Mouse (Mus musculus): ENCODE measurements at regions not wholly inside any gene's neighbourhood (a gene's known extent, or its start where the extent isn't known, plus 50 kb on each side); places are given as distances from the start of the nearest gene placed in this dataset.

GRCm38 (mm10) chr5:102251076-102251475, 181.4 kb upstream of the Wdfy3 start:
- H3K4me3 ChIP-seq (ENCODE audit: insufficient read depth, low read depth, low read length): 0 out of 2 replicates have a peak overlapping the region, but pooled peaks have one; percentile 7
- H3K4me1 ChIP-seq (ENCODE audit: control insufficient read depth, insufficient read depth, insufficient read length, low read length): no peaks in the 10 kb centered on the region; the same call in none of the 2 replicates
- H3K27ac ChIP-seq (replicated peaks; ENCODE audit: low read depth, low read length): no peak overlapping the region

- H3K27ac ChIP-seq (replicated peaks; ENCODE audit: low read depth, low read length): peak overlapping the region; percentile 23; the same call in 1 of the 2 replicates
Measured at GRCm38 (mm10) chr5:102253786-102254185, 184.1 kb upstream of the Wdfy3 start.

GRCm38 (mm10) chr5:102257104-102257503, 187.4 kb upstream of the Wdfy3 start:
- H3K27ac ChIP-seq (replicated peaks; ENCODE audit: low read depth, low read length): no peak overlapping the region
- H3K4me1 ChIP-seq (ENCODE audit: control insufficient read depth, insufficient read depth, insufficient read length, low read length): no peaks in the 10 kb centered on the region; the same call in none of the 2 replicates

More at GRCm38 (mm10) chr5:102253786-102254185, 184.1 kb upstream of the Wdfy3 start:
- no peaks in the 10 kb centered on the region; the same call in none of the 2 replicates for H3K4me1 ChIP-seq (ENCODE audit: control insufficient read depth, insufficient read depth, insufficient read length, low read length)
- H3K4me3 ChIP-seq (ENCODE audit: insufficient read depth, low read depth, low read length): no peak overlapping the region

GRCm38 (mm10) chr5:102261621-102262020, 191.9 kb upstream of the Wdfy3 start:
- Histone ChIP-seq H3K27ac (replicated peaks; ENCODE audit: low read depth, low read length) (no peak overlapping the region), H3K4me3 (ENCODE audit: insufficient read depth, low read depth, low read length) (no peak overlapping the region), H3K4me1 (ENCODE audit: control insufficient read depth, insufficient read depth, insufficient read length, low read length) (no peaks in the 10 kb centered on the region)

More at GRCm38 (mm10) chr5:102257104-102257503, 187.4 kb upstream of the Wdfy3 start:
- H3K4me3 ChIP-seq (ENCODE audit: insufficient read depth, low read depth, low read length): no peak overlapping the region

- Histone ChIP-seq H3K4me1 (ENCODE audit: control insufficient read depth, insufficient read depth, insufficient read length, low read length) (peaks cover 2% of the 10 kb centered on the region), H3K27ac (replicated peaks; ENCODE audit: low read depth, low read length) (no peak overlapping the region), H3K4me3 (ENCODE audit: insufficient read depth, low read depth, low read length) (no peak overlapping the region)
Measured at GRCm38 (mm10) chr5:102266451-102266850, 196.7 kb upstream of the Wdfy3 start.

GRCm38 (mm10) chr5:102267150-102267549, 197.4 kb upstream of the Wdfy3 start:
- Histone ChIP-seq H3K4me3 (ENCODE audit: insufficient read depth, low read depth, low read length) (no peak overlapping the region), H3K4me1 (ENCODE audit: control insufficient read depth, insufficient read depth, insufficient read length, low read length) (peaks cover 5% of the 10 kb centered on the region)

GRCm38 (mm10) chr5:102269204-102269603, 199.5 kb upstream of the Wdfy3 start:
- H3K27ac ChIP-seq (replicated peaks; ENCODE audit: low read depth, low read length): no peak overlapping the region
- H3K4me1 ChIP-seq (ENCODE audit: control insufficient read depth, insufficient read depth, insufficient read length, low read length): peaks cover 8% of the 10 kb centered on the region
- no peak overlapping the region for H3K4me3 ChIP-seq (ENCODE audit: insufficient read depth, low read depth, low read length)

More at GRCm38 (mm10) chr5:102267150-102267549, 197.4 kb upstream of the Wdfy3 start:
- H3K27ac ChIP-seq (replicated peaks; ENCODE audit: low read depth, low read length): no peak overlapping the region

GRCm38 (mm10) chr5:102275621-102276020, 205.6 kb upstream of the Arhgap24 start:
- Histone ChIP-seq H3K4me1 (ENCODE audit: control insufficient read depth, insufficient read depth, insufficient read length, low read length) (peaks cover 8% of the 10 kb centered on the region), H3K4me3 (ENCODE audit: insufficient read depth, low read depth, low read length) (no peak overlapping the region), H3K27ac (replicated peaks; ENCODE audit: low read depth, low read length) (no peak overlapping the region)

GRCm38 (mm10) chr5:102287131-102287530, 194.1 kb upstream of the Arhgap24 start:
- Histone ChIP-seq H3K4me1 (ENCODE audit: control insufficient read depth, insufficient read depth, insufficient read length, low read length) (no peaks in the 10 kb centered on the region), H3K4me3 (ENCODE audit: insufficient read depth, low read depth, low read length) (no peak overlapping the region), H3K27ac (replicated peaks; ENCODE audit: low read depth, low read length) (no peak overlapping the region)

GRCm38 (mm10) chr5:102290866-102291265, 190.3 kb upstream of the Arhgap24 start:
- Histone ChIP-seq H3K4me1 (ENCODE audit: control insufficient read depth, insufficient read depth, insufficient read length, low read length) (no peaks in the 10 kb centered on the region), H3K27ac (replicated peaks; ENCODE audit: low read depth, low read length) (no peak overlapping the region), H3K4me3 (ENCODE audit: insufficient read depth, low read depth, low read length) (no peak overlapping the region)

- Histone ChIP-seq H3K27ac (replicated peaks; ENCODE audit: low read depth, low read length) (no peak overlapping the region), H3K4me3 (ENCODE audit: insufficient read depth, low read depth, low read length) (no peak overlapping the region)
Measured at GRCm38 (mm10) chr5:102295564-102295963, 185.6 kb upstream of the Arhgap24 start.

GRCm38 (mm10) chr5:102306309-102306708, 174.9 kb upstream of the Arhgap24 start:
- H3K27ac ChIP-seq (replicated peaks; ENCODE audit: low read depth, low read length): no peak overlapping the region
- no peak overlapping the region for H3K4me3 ChIP-seq (ENCODE audit: insufficient read depth, low read depth, low read length)
- no peaks in the 10 kb centered on the region for H3K4me1 ChIP-seq (ENCODE audit: control insufficient read depth, insufficient read depth, insufficient read length, low read length)

More at GRCm38 (mm10) chr5:102295564-102295963, 185.6 kb upstream of the Arhgap24 start:
- H3K4me1 ChIP-seq (ENCODE audit: control insufficient read depth, insufficient read depth, insufficient read length, low read length): no peaks in the 10 kb centered on the region

- Histone ChIP-seq H3K4me3 (ENCODE audit: insufficient read depth, low read depth, low read length) (no peak overlapping the region), H3K4me1 (ENCODE audit: control insufficient read depth, insufficient read depth, insufficient read length, low read length) (no peaks in the 10 kb centered on the region), H3K27ac (replicated peaks; ENCODE audit: low read depth, low read length) (no peak overlapping the region)
Measured at GRCm38 (mm10) chr5:102306718-102307117, 174.5 kb upstream of the Arhgap24 start.

GRCm38 (mm10) chr5:102311570-102311969, 169.6 kb upstream of the Arhgap24 start:
- no peak overlapping the region for H3K4me3 ChIP-seq (ENCODE audit: insufficient read depth, low read depth, low read length)
- no peaks in the 10 kb centered on the region for H3K4me1 ChIP-seq (ENCODE audit: control insufficient read depth, insufficient read depth, insufficient read length, low read length)
- H3K27ac ChIP-seq (replicated peaks; ENCODE audit: low read depth, low read length): no peak overlapping the region

- no peak overlapping the region for H3K4me3 ChIP-seq (ENCODE audit: insufficient read depth, low read depth, low read length)
- H3K4me1 ChIP-seq (ENCODE audit: control insufficient read depth, insufficient read depth, insufficient read length, low read length): no peaks in the 10 kb centered on the region
- H3K27ac ChIP-seq (replicated peaks; ENCODE audit: low read depth, low read length): no peak overlapping the region
Measured at GRCm38 (mm10) chr5:102328197-102328784, 152.9 kb upstream of the Arhgap24 start.

- H3K4me3 ChIP-seq (ENCODE audit: insufficient read depth, low read depth, low read length): no peak overlapping the region
- no peak overlapping the region for H3K27ac ChIP-seq (replicated peaks; ENCODE audit: low read depth, low read length)
- H3K4me1 ChIP-seq (ENCODE audit: control insufficient read depth, insufficient read depth, insufficient read length, low read length): no peaks in the 10 kb centered on the region
Measured at GRCm38 (mm10) chr5:102333894-102334293, 147.3 kb upstream of the Arhgap24 start.

Data from brown adipose tissue, adult 24 weeks (tissue).